Mouse (Mus musculus) frontal cortex, postnatal 10 days (tissue): Measurements from ENCODE around the gene Them5.
A peak's percentile ranks its signal among the peaks of the same experiment; 100 is the strongest.

ENCODE experiments used
- DNase-seq, 2 experiments: peaks; one replicate each; pipeline ENCODE4 v3.0.0; 2022; ENCODE audit warnings: low spot score in 2 of 2, mixed read lengths in 1 of 2

Them5 gene

DNA sequence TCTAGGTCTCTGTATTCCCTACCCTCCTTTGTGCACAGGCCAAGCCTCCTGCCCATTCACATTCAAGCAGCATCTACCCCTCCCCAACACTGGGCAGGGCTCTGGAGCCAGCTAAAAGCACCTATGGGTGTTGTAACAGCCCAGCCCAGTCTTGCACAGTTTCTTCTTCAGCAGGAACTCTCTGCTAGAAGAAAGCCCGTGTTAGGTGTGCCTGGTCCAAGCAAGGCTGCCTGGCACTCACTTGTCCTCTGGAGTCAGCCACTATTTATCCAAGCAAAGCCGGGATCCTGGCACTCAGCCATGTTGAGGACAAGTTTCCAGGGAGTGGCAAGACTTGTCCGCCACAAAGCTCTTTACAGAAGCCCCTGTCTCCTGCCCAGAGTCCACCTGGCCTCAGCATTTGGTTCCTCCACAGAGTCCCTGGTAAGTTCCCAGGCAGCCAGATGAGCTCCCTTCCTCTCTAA, at the start of gene Them5:
TSS of gene Them5 (plus strand) at position 141 of the 464 bp plus-strand sequence.
- no peak for DNase-seq

DNA sequence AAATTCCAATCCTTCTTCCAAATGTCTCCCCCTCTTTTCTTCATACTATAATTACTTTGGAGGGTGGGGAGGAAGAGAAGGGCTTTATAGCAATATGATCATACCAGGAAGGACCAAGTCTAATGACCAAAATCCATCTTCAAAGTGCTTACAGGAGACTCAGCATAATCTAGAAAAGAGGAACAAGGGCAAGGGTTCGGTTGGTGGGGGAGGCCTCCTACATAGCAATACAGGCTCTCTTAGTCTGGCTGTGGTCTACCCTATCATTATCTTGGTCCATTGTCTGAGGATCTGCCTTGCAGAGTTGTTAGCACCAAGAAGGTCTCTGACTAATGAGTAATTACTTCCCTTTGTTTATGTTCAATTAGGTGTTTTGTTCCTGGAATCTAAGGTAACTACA, 36.4 kb upstream of the Them5 start:
- DNase-seq = no peak

DNA sequence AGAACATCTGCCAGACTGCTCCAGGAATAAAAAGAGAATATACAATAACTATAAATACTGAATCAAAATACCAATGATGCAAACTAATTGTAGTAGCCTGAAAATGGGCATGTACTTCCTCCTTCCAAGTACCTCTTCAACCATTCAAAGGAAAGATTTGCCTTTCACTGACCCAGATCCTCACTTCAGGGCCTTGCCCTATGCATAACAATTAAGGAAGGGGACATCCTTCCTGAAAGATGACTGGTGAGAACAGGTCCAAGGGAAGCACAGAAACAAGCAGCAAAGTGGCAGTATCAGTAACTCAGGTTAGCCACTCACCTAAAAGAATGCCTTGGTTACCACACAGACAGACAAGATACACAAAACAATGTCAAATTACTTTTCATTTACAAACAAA, 34.9 kb upstream of the Them5 start:
- DNase-seq = no peak

DNA sequence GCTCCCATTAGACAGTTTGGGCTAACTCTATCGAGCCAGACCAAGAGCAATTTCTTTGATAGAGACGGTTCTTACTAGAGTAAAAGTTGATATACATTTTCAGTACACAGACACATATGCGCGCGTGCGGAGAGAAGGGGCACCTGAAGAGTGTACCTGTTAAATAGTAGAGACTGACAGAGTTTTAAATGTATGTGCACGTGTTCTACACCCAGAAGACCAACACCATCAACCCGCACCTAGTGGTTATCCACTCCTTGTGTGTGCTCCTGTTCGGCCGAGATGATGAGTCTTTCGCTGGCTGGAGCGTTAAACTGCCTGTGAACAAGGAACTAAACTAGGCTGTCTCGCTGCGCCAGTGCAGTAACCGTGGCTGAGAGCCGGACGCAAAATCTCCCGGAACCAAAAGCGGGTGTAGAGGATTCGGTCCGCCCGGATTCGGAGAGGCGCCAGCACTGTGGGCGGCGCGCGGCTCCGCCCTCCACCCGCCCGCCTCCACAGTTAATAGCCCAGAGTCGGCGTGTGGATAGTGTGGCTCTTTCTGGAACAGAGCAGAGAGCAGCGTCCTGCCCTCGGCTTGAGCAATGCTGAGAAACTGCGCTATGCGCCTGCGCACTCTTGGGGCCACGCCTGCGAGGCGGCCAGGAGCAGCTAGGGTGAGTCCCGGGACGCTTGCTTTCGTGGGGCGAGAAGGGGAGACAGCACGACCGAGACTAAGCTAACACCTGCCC, 32.1 kb upstream of the Them5 start, which contains the start of gene Them4:
TSS of gene Them4 (plus strand) at position 457 of the 731 bp plus-strand sequence.
- DNase-seq = peak; percentile 82 to 87

DNA sequence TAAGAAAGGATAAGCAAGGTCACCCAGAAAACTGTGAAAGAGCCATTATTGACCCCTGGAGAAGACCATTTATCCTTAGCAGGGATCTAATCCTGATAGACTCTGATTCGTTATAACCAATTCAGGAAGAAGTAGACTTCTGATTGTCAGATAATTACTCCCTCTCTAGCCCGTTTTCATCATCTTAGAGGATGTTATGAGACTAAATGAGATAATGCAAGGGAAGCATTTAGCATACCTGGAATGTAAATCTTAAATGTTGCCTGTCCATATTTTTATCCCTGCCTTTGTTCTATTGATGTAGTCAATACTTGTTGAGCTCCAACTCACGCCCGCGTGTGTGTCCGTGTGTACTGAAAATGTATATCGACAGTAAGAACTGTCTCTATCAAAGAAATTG, 31.4 kb upstream of the Them5 start:
- no peak for DNase-seq

DNA sequence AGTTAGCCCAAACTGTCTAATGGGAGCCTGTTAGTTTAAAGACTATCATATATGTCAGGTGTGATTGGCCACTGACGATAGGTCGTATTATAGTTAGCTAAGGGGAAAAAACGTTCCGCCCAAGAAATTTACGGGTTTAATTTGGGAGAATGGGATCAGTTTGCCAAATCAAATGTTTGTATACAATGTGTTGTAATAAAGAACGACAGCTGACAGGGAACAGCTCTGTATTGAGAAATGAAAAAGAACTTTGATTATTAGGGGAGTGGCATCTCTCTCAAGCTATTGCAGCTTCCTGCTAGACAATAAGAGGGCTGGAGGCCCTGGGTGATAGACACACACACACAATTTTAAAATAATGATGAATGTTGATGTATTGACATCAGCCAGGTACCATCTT, 31.0 kb upstream of the Them5 start:
- DNase-seq = no peak

DNA sequence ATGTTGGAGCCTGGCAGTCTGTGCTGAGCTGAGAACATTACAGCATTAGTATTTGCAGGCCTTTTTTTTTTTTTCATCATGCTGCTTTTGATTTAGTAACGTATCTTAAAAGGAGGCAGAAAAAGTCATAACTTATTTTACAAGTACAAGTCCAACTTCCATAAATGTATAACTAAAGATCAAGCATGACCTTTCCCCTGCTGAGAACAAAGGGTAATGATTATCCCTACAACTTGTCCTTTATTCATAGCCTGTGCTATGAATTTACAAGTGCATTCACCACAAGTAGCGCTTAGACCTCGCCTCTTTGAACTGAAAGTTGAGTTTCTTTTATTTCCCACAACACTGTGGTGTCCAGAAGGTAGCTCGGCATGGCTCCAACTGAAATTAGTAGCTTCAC, 30.5 kb upstream of the Them5 start:
- DNase-seq = no peak

DNA sequence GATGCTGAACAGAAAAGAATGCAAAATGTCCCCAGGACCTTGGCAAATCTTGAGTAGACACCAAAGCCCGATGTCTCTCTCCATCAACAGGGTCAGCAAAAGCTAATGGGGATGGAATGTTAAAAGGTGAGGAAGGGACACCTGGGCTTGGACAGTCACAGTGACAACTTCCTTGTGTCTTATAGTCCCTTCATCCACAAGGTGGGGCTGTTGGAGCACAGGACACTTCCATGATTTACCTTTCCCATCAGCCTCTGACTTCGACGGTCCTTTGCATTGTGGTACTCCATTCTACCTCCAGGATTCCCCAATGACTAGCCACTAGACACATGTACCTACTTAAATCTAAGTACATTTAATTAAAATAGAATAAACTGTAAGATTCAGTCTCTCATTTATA, 13.2 kb upstream of the Them5 start:
- no peak for DNase-seq

DNA sequence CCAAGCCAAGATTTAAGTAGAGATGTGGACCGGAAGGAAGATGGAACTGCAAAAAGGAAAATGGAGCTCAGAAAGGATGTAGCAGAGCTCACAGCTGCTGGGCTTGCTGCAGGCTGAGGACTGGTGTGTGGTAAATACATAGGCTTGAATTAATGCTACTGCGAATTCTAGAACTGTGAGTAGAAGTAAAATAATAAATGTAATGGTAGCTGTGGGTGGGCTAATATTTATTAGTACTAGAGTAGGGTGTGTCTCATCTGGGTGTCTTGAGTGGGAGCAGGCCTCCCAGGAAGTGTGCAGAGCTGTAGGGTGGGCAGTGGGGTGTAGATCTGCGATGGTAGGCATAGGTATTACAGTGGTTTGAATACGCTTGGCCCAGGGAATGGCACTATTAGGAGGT, 7.5 kb upstream of the Them5 start:
- DNase-seq = no peak

DNA sequence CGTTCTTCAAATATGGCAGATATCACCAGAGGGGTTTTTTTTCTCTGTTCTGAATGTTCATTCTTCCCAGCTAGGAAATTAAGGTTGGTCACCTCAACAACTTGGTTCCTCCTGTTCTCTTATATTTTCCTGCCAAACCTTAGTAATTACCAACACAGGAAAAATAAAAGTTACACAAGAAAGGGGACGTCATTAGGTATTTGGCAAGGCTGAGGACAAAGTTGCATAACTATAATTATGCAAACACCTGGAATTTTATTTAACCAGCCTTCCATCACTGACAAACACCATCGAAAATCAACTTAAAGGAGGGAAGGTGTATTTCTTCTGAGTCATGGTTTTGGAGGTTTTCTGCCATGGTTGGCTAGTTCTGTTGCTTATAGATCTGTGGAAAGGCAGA, 3.4 kb upstream of the Them5 start:
- no peak for DNase-seq

DNA sequence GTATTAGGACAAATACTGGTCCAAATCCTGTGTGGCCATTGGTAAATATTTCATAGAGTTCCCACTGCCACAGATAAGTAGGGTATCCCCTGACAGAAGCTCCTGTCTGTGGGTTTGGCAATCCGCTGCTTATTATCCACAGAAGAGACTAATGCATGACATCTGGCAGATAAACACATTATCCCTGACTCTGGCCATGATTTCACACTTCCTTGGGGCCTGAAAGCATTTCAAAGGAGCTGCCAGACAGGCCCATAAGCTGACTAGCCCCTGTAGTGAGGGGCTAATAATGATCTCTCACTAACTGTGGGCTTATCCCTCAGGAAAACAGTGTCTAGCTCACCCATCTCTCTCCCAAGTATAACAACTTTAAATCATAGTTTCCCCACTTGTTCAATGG, 653 bp downstream of the Them5 start:
- DNase-seq = no peak

DNA sequence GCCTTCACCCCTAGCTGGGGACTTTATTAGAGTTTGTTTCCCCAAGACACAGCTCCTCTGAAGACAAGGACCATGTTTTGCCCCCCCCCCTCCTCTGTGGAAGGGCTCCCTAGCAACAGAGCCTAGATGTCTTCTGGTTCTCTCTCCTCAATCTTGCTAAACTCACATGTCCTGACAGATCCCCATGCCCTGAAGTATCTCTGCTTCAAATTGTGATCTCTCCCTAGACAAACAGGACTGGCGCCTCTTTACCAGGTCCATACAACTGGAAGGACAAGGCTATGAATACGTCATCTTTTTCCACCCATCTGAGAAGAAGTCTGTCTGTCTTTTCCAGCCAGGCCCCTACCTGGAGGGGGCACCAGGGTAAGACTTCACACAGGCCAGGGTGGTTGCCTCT, 2.3 kb downstream of the Them5 start:
- DNase-seq = no peak

DNA sequence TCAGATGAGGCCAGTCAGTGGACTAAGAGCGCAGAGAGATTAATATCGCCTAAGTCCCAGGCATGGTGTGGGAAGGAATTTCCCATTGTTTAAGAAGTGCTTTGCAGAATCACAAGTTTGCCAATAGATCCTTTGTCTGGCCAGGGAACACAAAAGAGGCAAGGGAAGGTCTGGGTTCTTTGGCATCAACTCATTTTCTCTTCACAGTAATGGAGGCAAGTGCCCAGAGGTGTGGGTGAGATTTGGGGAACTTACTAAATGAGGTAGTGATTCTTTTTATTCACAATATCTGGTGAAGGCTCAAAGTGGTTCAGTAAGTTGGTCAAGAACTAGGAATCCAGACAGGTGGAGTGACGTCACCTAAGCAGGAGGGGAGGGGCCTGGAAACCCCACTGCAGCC, 3.0 kb downstream of the Them5 start:
- no peak for DNase-seq

DNA sequence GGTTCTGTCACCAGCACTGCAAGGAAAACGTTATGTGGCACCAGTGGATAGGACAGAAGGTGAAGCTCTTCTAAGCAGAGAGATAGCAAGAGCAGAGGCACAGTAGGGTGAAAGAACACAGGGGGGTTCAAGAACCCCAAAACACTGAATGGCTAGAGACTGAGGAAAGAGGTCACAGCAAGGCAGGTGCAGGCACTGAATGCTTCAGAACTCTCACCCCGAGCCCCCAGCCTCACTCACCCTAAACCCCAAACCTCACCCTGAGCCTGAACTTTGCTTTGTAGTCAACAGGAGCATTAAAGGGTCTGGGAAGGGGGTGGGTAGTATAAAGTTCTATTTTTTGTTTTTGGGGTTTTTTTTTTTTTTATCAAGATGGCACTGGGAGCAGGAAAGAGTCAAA, 6.2 kb downstream of the Them5 start:
- DNase-seq = no peak

DNA sequence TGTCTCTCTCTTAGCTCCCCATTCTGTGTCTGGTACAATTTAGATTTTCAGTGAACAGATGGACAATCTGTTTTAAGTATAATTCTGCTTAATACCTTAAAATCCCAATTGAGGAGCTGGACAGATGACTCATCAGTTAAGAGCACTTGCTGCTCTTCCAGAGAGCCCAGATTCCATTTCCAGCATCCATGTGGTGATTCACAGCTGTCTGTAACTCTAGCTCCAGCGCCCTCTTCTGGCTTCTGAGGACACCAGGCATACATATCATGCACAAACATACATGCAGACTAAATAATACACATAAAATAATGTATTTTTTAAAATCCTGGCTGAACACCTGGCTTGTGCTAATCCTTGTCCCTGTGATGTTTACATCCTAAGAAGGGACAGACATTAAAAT, 18.9 kb downstream of the Them5 start:
- no peak for DNase-seq

DNA sequence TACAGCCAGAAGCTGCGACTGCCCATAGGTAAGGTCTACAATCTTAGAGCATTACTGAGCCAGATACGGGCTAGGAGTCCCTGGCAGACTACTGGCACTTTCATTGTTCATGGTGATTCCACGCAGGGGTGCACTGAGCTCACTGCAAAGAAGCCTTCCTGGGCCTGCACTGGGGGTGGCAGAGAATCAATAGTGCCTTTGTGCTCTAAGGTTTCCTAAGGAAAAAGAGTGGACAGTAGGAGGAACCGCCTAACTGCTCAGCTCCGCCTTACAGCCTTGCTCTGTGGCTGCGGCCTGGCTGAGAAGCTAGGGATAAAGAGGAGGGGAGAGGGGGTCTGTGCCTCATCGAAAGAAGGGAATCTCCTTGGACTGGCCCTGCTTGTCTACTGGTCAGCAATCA, 20.2 kb downstream of the Them5 start, which contains the start of gene C2cd4d:
TSS of gene C2cd4d (plus strand) at position 301 of the 400 bp plus-strand sequence.
- no peak for DNase-seq

DNA sequence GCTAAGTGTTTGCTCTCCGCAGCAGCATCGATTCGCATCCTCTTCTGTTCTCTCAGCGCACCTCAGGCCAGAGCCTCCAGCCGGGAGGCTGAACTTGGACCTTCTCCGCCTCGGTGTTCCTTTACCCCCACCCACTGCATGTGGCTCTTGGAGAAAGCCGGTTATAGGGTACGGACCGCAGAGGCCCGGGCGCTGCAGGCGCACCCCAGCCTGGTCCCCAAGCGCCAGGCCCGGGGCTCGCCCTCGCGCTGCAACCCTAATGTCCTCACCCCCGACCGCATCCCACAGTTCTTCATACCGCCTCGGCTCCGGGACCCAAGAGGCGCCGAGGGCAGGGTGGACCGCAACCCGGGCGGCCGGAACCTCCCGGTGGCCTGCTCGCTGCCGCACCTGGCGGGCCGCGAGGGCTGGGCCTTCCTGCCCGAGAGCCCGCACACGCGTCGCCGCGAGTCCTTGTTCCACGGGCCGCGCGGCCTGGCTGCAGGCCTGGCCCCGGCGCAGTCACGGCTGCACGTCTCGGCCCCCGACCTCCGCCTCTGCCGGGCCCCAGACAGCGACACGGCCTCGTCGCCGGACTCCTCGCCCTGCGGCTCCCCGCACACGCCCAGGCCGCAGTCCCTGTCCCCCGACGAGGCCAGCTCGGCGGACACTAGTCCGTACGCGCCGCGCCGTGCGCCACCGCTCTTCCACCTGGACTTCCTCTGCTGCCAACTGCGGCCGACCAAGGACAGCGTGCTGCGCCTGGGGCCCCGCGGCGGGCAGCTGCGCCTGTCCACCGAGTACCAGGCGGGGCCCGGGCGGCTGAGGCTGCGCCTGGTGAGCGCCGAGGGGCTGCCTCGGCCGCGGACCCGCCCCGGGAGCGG, 21.6 kb downstream of the Them5 start:
- peak in 1 of 2 experiments; percentile 36 for DNase-seq

DNA sequence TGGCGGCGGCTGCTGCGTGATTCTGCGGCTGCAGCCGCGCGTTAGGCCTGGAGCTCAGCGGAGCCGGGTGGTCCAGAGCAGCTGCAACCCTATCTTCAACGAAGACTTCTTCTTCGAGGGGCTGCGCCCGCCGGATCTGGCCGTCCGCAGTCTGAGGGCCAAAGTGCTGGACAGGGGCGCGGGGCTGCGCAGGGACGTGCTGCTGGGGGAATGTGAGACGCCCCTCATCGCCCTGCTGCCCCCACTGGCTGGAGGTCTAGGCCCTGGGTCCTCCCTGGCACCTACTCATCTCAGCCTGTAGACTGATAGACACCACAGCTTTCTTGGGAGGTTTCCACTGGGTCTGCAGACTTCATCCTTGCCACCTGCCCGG, 22.2 kb downstream of the Them5 start:
- DNase-seq = peak in 1 of 2 experiments; percentile 15

DNA sequence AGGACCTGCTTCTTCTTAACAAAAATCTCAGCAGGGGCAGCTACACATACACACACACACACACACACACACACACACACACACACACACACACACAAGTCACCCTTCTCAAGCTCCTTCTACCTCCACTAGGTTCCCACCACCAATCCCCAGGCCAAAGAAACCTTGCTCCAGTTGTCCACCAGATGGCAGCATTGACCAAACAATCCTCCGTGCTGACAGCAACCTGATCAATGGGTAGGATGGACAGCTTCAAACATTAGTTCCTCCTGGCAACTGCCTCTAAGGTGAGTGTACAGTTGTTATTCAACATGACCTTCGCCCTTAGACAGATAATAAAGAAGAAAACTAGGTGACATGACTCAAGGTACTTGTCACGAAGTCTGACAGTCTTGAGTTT, 24.9 kb downstream of the Them5 start:
- DNase-seq = peak; percentile 36 to 77

DNA sequence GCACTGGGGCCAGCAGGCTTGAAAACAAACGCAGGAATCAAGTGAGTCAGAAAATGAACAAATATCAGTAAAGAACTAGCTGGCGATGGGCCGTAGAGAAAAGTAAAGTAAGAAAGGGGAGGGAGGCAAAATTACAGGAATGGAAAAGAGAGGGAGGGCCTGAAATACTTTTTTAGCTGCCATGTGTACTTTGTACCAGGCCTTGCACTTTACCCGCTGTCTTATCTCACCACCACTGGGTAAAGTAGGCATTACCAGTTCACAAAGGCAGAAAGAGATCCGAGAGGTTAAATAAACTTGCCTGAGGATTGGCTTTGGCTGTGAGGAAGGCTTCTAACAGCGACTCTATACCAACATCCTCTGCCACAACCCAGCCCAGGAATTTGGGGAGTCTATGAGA, 25.6 kb downstream of the Them5 start:
- DNase-seq = no peak

DNA sequence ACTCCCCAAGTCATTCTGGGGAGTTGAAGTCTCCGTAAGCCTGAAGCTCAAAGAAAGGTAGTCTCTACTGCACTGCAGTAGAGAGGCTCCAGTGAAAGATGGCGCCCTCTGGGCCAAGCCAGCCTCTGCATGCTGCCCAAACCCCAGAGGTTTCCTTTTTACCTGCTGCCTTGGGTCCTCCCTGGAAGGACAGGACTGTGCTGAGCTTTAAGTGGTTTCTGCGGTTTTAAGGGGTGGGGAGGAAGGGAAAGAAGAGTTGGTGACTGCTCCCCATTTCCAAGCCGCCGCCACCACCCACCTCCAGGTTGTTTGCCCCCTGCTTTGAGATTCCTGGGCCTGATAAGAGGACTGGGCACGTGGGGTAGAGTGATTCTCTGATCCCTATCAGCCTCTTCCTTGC, 26.7 kb downstream of the Them5 start:
- no peak for DNase-seq

DNA sequence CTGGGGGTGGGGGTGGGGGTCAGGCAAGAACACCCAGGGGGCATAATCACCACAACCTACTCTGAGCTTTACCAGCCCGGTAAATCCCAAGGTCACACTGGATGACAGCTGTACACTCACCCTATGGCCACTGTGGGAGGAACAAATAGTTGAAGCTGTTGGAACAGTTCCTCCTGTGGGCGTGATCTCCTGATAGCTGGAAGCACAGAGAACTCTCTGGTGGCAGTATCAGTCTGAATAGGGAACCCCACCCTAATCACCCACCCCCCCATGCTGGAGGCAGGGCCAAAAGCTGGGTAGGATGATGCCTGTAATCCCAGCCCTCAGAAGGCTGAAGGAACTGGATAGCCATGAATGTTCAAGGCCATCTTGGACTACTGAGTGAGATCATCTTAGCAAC, 27.8 kb downstream of the Them5 start:
- DNase-seq = no peak

DNA sequence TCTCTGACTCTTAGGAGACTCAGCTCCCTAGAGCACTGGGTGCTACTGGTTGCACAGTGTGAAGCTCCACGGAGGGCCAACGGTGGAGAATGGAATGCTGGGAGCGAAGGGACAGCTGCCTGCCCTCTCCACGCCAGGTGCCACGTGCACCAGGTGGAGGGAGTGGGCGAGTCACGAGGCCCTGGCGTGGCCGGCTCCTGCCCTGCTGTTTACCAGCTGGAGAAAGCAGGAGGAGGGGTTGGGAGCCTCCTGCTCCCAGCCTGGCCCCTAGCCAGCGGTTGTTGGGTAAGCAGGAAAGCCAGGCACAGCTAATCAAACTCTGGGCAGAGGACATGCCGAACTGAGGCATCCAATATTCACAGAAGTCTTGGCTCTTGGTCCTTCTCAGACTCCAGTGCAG, 29.7 kb downstream of the Them5 start:
- DNase-seq = peak; percentile 30 to 52
